Comparison of ENCODE assay signal across 9 mouse cellular contexts in genomic region chr3:38254896-38255295, GRCm38 (mm10).
DNase-seq lines count a peak whose midpoint lies in the region; ATAC-seq lines count a peak whose summit lies in the region.
"Had no signal": no experiment of that assay in that cellular context is flagged by ENCODE, and none has a peak within 500 bp of the region (broad histone marks: within the 10 kb centered on the region; RNA-seq: fewer than 3 reads in every experiment).

No protein-coding gene starts in this region.

- intact Hi-C loops in gastrocnemius, postnatal 14 days (cut with DNase I; ENCODE audit: low total_unique reads), result loop anchor here (5.0 to 10.0 kb wide), 2 partner anchors 230 to 592 kb away; partner anchors contain the start of gene Ankrd50
- intact Hi-C loops in left cerebral cortex, postnatal 25 days (cut with DNase I), result loop anchor here (2.0 kb wide), 2 partner anchors 230 to 596 kb away; partner anchors contain the start of gene Ankrd50

- 0 out of 2 replicates have a peak, but pooled peaks have one; percentile 34 for ATAC-seq in embryonic facial prominence, embryonic 11.5 days (replicated peaks; ENCODE audit: insufficient number of reproducible peaks, low FRiP score, low TSS enrichment, low read depth)

- 90% methylated on average over 2 of the region's 2 CpGs for WGBS in embryonic facial prominence, embryonic 11.5 days
- 87% methylated on average over 2 of the region's 2 CpGs for WGBS in embryonic facial prominence, embryonic 10.5 days

- no peaks in the 10 kb centered on the region for H3K36me3 ChIP-seq in embryonic facial prominence, embryonic 11.5 days (replicated peaks; ENCODE audit: control insufficient read depth, insufficient read depth, low read depth, low read length)
- no peaks in the 10 kb centered on the region for H3K36me3 ChIP-seq in embryonic facial prominence, embryonic 10.5 days (replicated peaks)
- H3K36me3 ChIP-seq: embryonic facial prominence, embryonic 12.5 days had no signal

- no peaks in the 10 kb centered on the region for H3K9me3 ChIP-seq in embryonic facial prominence, embryonic 11.5 days (replicated peaks; ENCODE audit: control insufficient read depth, low read length)
- no peaks in the 10 kb centered on the region for H3K9me3 ChIP-seq in embryonic facial prominence, embryonic 10.5 days
- H3K9me3 ChIP-seq: embryonic facial prominence, embryonic 12.5 days had no signal

- H3K27me3 ChIP-seq in embryonic facial prominence, embryonic 11.5 days (ENCODE audit: control insufficient read depth, insufficient read depth, low read length), result no peaks in the 10 kb centered on the region
- no peaks in the 10 kb centered on the region for H3K27me3 ChIP-seq in embryonic facial prominence, embryonic 10.5 days (replicated peaks; ENCODE audit: low read depth, poor library complexity, severe bottlenecking)
- H3K27me3 ChIP-seq: embryonic facial prominence, embryonic 12.5 days had no signal

- no peak overlapping the region for H3K4me2 ChIP-seq in embryonic facial prominence, embryonic 11.5 days (ENCODE audit: low read depth, low read length)
- H3K4me2 ChIP-seq: embryonic facial prominence, embryonic 12.5 days had no signal

- no peak for DNase-seq in embryonic facial prominence, embryonic 11.5 days (ENCODE audit: low spot score)
- no peak for DNase-seq in embryonic facial prominence, embryonic 10.5 days (ENCODE audit: low spot score)
- peak; percentile 39 for DNase-seq in brain, embryonic 18.5 days (ENCODE audit: low read depth, low spot score)
- DNase-seq in gastrocnemius, postnatal 14 days, result peak; percentile 87
- DNase-seq in kidney, adult 8-10 months, result peak; percentile 62 to 69
- peak; percentile 43 to 76 for DNase-seq in left cerebral cortex, postnatal 25 days (ENCODE audit: low spot score in 2 of 2)
- DNase-seq in right cerebral cortex, adult 18-20 months, result peak; percentile 49
- DNase-seq in B cell, adult 2 months, result no peak

- no peak overlapping the region for H3K9ac ChIP-seq in embryonic facial prominence, embryonic 11.5 days (replicated peaks; ENCODE audit: low read length)
- H3K9ac ChIP-seq: embryonic facial prominence, embryonic 12.5 days had no signal

- H3K4me3 ChIP-seq in embryonic facial prominence, embryonic 11.5 days (ENCODE audit: low read depth, low read length), result no peak overlapping the region
- no peak overlapping the region for H3K4me3 ChIP-seq in embryonic facial prominence, embryonic 10.5 days
- H3K4me3 ChIP-seq: embryonic facial prominence, embryonic 12.5 days had no signal

- no peak overlapping the region for H3K27ac ChIP-seq in embryonic facial prominence, embryonic 11.5 days (replicated peaks; ENCODE audit: low read depth, low read length)
- no peak overlapping the region for H3K27ac ChIP-seq in embryonic facial prominence, embryonic 10.5 days (replicated peaks)
- H3K27ac ChIP-seq: embryonic facial prominence, embryonic 12.5 days had no signal

- no peaks in the 10 kb centered on the region for H3K4me1 ChIP-seq in embryonic facial prominence, embryonic 11.5 days (ENCODE audit: control insufficient read depth, insufficient read depth, low read length)
- H3K4me1 ChIP-seq in embryonic facial prominence, embryonic 10.5 days, result peaks cover 17% of the 10 kb centered on the region

Comparison
In these comparisons a context has a peak if more than half of its experiments do, and no peak if none do; other contexts are left out.
1. DNase-seq: peak in brain, embryonic 18.5 days (single experiment), gastrocnemius, postnatal 14 days (single experiment), kidney, adult 8-10 months (2 of 2), left cerebral cortex, postnatal 25 days (2 of 2) and right cerebral cortex, adult 18-20 months (single experiment); none in embryonic facial prominence, embryonic 11.5 days (single experiment), embryonic facial prominence, embryonic 10.5 days (single experiment) and B cell, adult 2 months (0 of 2).